Mouse (Mus musculus) retina, embryonic 14.5 days (tissue): ENCODE measurements around the gene Gm6377.

ENCODE experiments used
- DNase-seq: peaks from one replicate; pipeline ENCODE4 v3.0.0-alpha.2; 2015; ENCODE audit warnings: low spot score

The Gm6377 gene

GRCm38 (mm10) chrX:109196468-109196867, at the start of gene Gm6377:
TSS of gene Gm6377 (plus strand) at chrX:109196756.
- DNase-seq: no peak

GRCm38 (mm10) chrX:109147108-109147507, 49.4 kb upstream of the Gm6377 start:
- no peak for DNase-seq

- DNase-seq: no peak
Observed at GRCm38 (mm10) chrX:109151228-109151627, 45.3 kb upstream of the Gm6377 start.

GRCm38 (mm10) chrX:109160326-109160725, 36.2 kb upstream of the Gm6377 start:
- no peak for DNase-seq

GRCm38 (mm10) chrX:109160901-109161300, 35.7 kb upstream of the Gm6377 start:
- no peak for DNase-seq

- DNase-seq: no peak
Observed at GRCm38 (mm10) chrX:109175038-109175437, 21.5 kb upstream of the Gm6377 start.

- DNase-seq: no peak
Observed at GRCm38 (mm10) chrX:109175470-109175869, 21.1 kb upstream of the Gm6377 start.

GRCm38 (mm10) chrX:109184706-109185478, 11.7 kb upstream of the Gm6377 start:
- no peak for DNase-seq

- DNase-seq: no peak
Observed at GRCm38 (mm10) chrX:109189607-109190006, 6.9 kb upstream of the Gm6377 start.

- DNase-seq: no peak
Observed at GRCm38 (mm10) chrX:109190969-109191368, 5.6 kb upstream of the Gm6377 start.

- no peak for DNase-seq
Observed at GRCm38 (mm10) chrX:109191436-109191835, 5.1 kb upstream of the Gm6377 start.

GRCm38 (mm10) chrX:109207843-109208242, 11.3 kb downstream of the Gm6377 start:
- DNase-seq: no peak

- no peak for DNase-seq
Observed at GRCm38 (mm10) chrX:109228720-109229119, 32.2 kb downstream of the Gm6377 start.

GRCm38 (mm10) chrX:109235383-109236036, 39.0 kb downstream of the Gm6377 start:
- DNase-seq: no peak

- peak; percentile 30 for DNase-seq
Observed at GRCm38 (mm10) chrX:109238163-109238562, 41.6 kb downstream of the Gm6377 start.
